Mouse (Mus musculus): ENCODE results near the gene Gga1.
"Not testable (repeated sequence)": the region's sequence is repeated elsewhere in the genome, so short reads cannot be mapped to it uniquely, and the experiment has no call there.

The Gga1 gene

GRCm38 (mm10) chr15:78877810-78878390 lies 910 bp downstream of the Gga1 start:
- no peak for DNase-seq

GRCm38 (mm10) chr15:78878792-78879516 lies 2.0 kb downstream of the Gga1 start:
- not testable (repeated sequence) for DNase-seq

GRCm38 (mm10) chr15:78880432-78880831 lies 3.4 kb downstream of the Gga1 start:
- DNase-seq, result no peak

DNA sequence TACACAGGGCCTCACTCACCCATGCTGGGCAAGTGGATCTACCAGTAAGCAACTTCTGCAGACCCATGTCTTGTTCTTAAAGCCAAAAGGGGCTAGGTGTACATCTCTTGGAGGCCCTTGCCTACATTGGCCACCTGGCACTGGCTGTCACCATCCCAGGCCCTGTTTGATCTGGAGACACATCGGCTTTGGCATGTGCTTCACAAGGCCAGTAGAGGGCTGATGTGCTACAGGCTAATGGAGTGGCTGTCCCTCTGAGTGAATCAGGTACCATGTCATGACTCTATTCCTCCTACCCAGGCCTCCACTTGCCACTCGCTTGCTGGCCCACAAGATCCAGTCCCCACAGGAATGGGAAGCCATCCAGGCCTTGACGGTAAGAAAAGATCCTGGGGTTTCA lies 4.8 kb downstream of the Gga1 start:
- no peak for DNase-seq

- DNase-seq, result no peak
Measured at GRCm38 (mm10) chr15:78889401-78889853, 12.4 kb downstream of the Gga1 start.

DNA sequence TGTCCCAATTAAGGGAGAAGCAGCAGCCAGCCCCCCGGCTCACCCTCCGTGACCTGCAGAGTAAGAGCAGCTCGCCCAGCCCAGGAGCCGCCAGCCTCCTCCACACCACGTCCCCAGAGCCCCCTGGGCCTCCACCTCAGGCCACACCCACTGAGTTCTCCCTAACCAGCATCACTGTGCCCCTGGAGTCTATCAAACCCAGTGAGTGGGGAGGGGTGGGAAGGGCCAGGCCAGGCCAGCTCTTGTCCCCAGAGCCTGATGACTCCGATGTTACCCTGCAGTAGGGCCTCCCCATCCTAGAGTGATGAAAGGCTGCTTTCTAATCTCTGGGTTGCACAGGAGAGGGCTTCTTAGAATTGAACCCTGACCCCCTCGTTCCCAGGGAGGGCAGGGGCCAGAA lies 15.4 kb downstream of the Gga1 start:
- no peak for DNase-seq

GRCm38 (mm10) chr15:78894726-78895125 lies 17.7 kb downstream of the Gga1 start:
- DNase-seq, result no peak

GRCm38 (mm10) chr15:78895741-78896140 lies 18.8 kb downstream of the Gga1 start:
- DNase-seq, result no peak

DNA sequence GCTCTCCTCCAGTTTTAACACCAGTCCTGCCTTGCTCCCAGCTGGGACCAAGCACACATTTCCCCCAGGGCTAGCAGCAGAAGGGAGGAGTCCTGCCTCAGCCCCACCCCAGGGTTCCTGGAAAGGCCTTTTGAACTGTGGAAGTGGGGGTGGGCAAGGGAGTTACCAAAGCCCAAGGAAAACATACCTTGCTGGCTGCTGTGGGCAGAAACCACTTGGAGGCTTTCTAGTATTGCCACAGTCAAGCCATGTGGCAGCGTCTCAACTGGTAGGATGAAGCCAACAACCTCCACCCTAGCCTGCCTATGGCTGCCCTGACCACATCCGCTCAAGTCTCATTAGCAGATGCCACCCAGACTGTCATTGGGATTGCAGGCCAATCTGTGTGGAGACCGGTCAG lies 19.2 kb downstream of the Gga1 start:
- no peak for DNase-seq

GRCm38 (mm10) chr15:78897488-78897887 lies 20.5 kb downstream of the Gga1 start:
- no peak for DNase-seq

- DNase-seq, result no peak
Measured at GRCm38 (mm10) chr15:78898507-78899001, 21.6 kb downstream of the Gga1 start.

GRCm38 (mm10) chr15:78899409-78899739 lies 22.4 kb downstream of the Gga1 start, which contains the start of gene Gm49510:
TSS of gene Gm49510 (plus strand) at chr15:78899667.
- DNase-seq, result no peak

DNA sequence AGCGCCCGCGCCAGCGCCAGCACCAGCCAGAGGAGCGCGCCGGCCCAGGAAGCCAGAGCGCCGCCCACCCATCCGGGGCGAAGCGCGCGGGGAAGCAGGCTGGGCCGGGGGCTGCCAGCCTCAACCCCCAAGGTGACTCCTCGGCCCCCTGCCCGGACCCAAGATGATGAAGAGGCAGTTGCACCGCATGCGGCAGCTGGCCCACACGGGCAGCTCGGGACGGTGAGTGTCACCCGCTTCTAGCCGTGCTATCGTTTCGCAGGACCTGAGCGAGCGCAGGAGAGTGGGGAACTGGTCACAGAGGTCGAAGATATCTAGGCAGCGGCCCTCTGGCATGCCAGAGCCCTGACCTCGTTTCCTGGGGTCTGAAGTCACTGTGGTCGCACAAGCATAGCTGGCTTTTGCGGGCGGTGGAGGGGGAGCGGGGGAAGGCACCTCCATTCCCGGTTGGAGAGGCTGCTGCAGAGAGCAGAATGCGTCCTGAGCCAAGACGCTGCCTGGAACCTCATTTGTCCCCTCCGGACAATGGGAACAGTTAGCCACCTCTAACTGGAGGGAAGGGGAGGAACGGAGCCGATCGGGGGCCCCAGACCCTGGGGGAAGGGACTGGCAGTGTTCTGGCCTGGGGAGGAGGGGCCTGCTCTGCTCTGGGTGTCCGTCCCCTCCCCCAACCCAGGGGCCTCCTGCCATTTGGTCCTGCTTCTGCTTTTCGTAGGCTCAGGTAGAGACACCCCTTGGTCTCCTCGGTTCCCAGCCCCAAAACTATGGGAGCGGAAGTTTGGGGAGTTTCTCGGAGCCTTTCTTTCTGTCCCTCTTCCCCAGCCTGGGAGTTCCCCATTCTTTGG lies 23.0 kb downstream of the Gga1 start, which contains the start of gene Sh3bp1:
TSS of gene Sh3bp1 (plus strand) at position 29 of the 845 bp plus-strand sequence.
- peak; percentile 68 for DNase-seq

GRCm38 (mm10) chr15:78900585-78901421 lies 23.8 kb downstream of the Gga1 start:
- no peak for DNase-seq

DNA sequence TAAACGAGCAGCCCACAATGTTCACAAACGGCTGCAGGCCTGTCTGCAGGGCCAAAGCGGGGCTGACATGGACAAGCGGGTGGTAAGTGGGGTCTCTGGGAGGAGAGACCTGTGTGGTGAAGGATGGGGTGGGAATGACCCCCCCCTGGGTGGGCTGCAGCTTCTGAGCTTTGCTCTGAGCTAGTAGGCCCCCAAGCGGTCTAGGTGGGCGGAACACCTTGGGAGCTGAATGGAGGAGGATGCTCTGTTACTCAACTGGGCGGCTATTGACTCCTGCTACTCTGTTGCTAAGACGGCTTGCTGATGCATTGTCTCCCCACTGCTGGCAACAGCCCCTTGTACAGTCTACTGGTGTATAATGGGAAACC lies 24.4 kb downstream of the Gga1 start:
- no peak for DNase-seq

DNA sequence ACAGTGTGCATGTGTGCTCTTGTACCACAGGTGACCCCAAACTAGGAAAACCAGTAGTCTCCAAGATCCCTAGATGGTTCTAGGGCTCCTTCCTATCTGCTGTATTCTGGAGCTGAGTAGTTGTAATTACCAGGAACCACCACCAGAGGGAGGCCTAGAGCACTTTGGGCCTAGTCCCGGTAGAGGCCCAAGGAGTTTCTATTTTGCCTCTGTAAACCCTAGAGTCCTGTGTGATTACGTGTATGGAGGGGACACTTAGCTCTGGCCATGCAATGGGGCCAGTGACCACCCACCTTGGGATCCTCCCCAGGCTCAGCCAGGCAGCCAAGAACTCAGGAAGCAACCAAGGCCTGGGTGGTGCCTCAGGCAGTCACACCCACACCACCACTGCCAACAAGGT lies 26.3 kb downstream of the Gga1 start:
- DNase-seq, result peak; percentile 75

DNA sequence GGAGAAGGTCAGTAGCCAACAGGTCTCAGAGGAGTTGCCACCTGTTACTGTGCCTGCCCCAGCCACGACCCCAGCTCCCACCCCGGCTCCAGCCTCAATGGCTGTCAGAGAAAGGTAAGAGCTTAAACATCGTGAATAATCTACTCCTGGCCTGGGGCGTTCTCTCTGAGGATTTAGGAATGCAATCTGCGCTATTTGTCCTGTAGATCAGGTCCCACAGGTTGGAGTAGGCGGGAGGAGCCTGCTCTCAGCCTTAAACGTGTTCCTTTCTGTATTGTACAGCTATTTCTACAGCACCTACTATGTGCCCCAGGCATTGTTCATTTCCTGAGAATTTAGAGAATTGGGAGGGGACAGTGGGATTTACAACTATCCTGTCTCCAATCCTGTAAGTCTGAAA lies 31.4 kb downstream of the Gga1 start:
- DNase-seq, result no peak

DNA sequence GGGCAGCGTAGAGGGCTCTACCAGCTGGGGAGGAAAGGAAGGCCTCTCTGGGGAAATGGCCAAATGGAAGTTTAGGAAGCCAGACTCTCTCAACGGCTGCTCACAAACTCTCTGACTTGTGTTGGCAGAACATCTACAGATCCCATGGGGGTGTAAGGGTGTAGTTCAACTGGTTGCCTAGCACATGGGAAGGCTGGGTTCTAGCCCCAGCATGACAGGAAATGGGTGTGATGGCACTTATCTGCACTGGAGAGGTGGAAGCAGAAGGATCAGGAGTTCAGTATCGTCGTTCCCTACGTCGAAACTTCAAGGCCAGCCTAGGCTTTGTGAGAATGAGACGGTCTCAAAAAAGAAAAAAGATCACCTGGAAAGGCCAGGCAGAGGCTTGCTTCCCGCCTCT lies 32.0 kb downstream of the Gga1 start:
- DNase-seq, result no peak

- peak; percentile 60 for DNase-seq
Measured at GRCm38 (mm10) chr15:78912040-78912439, 35.0 kb downstream of the Gga1 start.

- peak; percentile 97 for DNase-seq
Measured at GRCm38 (mm10) chr15:78913632-78914090, 36.7 kb downstream of the Gga1 start, which contains the start of gene Pdxp. TSS of gene Pdxp (plus strand) at chr15:78913919.

- peak; percentile 67 for DNase-seq
Measured at GRCm38 (mm10) chr15:78914091-78914822, 37.3 kb downstream of the Gga1 start.

Measured in right cerebral cortex, postnatal 14 days (tissue).